Mouse (Mus musculus) right cerebral cortex, postnatal 36 days (tissue): Measurements from ENCODE around the gene Arhgef1.

Experiments
- DNase-seq, 2 experiments: peaks; one replicate each; pipeline ENCODE4 v3.0.0; 2022; ENCODE audit warnings: low spot score in 2 of 2, mixed read lengths in 1 of 2

Gene Arhgef1

DNA sequence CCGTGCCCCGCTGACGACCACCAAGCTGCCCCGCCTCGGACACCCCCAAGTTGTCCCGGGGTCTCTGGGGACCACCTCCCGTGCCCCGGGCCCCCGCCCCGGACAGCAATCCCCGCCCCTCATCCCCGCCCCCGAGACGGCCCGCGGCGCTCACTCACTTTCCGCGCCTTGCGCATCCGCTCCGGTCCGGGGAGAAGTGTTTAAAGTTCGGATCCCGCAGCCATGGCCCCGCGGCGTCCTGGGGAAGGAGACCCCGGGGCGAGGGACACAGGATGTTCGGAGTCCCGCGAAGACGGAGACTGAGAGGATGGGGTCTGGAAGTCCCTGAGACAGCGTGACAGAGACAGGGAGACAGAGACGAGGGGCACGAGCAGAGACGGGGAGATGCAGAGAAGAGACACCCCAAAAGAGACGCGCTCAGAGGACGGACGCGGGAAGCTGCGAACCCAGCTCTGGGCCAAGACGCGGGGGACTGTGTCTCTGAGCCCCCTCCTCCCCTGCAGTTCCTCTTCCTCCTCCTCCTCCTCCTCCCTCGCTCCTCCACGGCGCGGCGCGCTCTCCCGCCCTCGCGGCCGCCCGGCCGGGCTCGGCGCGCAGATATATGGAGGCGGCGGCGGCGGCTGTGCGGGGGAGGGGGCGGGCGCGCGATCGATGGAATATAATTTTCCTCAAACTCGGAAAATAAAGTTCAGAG lies 41.7 kb downstream of the Arhgef1 start, which contains the start of gene Gm4881:
Gm4881 (minus strand) TSS at position 238 of the 694 bp plus-strand sequence.
- DNase-seq, result no peak

- DNase-seq, result no peak
These were observed 44.8 kb downstream of the Arhgef1 start for GRCm38 (mm10) chr7:24947316-24948048.

GRCm38 (mm10) chr7:24948774-24949173 lies 46.1 kb downstream of the Arhgef1 start:
- no peak for DNase-seq

- no peak for DNase-seq
These were observed 47.4 kb downstream of the Arhgef1 start for GRCm38 (mm10) chr7:24949958-24950623.

DNA sequence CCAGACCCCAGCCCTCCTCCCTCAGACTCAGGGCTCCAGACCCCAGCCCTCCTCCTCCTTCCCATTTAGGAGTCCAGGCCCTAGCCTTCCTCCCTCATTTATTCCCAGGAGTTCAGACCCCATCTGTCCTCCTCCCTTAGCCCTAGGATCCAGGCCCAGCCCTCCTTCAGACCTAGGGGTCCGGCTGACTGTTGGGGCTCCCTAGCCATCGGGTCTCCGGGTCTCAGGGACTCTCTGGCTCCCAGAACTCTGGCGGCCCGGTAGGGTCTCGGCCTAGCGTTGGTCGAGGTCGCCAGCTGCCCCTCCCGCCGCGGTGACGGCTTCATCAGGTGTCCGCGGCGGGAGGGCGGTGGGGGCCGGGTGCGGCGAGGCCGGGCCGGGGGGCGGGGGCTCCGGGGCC lies 51.3 kb downstream of the Arhgef1 start:
- no peak for DNase-seq

- DNase-seq, result no peak
These were observed 51.7 kb downstream of the Arhgef1 start for GRCm38 (mm10) chr7:24954450-24954849.

GRCm38 (mm10) chr7:24955226-24955625 lies 52.5 kb downstream of the Arhgef1 start:
- no peak for DNase-seq

DNA sequence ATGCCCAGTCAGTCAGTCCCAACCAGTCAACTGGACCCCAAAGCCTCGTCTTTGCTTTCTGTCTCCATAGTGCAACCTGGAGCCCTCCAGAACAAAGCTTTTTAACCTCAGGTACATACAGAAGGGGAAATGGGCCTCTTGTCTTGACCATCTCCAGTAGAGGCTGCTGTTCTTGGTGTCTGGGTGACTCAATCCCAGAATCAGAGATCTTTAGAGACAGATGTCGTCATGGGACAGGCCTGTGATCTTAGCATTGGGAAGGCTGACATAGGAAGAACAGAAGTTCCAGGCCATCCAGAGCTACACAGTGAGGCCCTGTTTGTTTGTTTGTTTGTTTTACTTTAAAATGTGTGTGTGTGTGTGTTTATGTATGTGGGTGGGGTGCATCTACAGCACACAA lies 61.6 kb downstream of the Arhgef1 start:
- DNase-seq, result no peak

GRCm38 (mm10) chr7:24964897-24965535 lies 62.3 kb downstream of the Arhgef1 start:
- peak; percentile 67 for DNase-seq

GRCm38 (mm10) chr7:24967966-24968365 lies 65.3 kb downstream of the Arhgef1 start:
- DNase-seq, result no peak

DNA sequence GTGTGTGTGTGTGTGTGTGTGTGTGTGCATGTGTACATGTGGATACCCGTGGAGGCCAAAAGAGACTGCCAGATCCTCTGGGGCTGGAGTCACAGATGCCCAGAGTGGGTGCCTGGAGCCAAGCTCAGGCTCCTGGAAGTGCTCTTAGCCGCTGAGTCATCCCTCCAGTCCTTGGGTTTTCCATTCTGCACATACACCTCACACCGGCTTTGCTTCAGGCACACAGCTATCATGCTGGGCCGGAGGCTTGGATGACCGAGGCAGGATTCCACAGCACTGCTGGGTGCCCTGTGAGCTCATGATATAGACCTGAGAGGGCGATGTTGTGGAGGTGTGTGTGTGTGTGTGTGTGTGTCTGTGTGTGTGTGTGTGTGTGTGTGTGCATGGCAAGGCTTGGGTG lies 65.8 kb downstream of the Arhgef1 start:
- DNase-seq, result no peak

- no peak for DNase-seq
These were observed 67.1 kb downstream of the Arhgef1 start for GRCm38 (mm10) chr7:24969805-24970204.

DNA sequence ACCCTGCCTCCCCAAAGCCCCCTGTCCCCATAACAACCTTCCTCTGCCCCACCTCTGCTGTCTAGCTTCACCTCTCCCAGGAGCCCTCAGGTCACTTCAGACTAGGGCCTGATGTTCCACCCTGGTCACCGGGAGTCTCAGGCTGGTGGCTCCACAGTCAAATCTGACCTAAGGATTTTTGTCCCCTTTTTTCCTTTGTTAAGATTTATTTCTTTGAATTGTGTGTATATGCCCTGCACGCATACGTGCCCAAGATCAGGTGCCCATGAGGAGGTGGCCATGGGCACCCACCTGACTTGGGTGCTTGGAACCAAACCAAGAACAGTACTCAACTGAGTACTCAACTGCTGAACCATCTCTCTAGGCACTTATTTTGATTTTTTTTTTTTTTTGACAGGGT lies 67.6 kb downstream of the Arhgef1 start:
- DNase-seq, result no peak

DNA sequence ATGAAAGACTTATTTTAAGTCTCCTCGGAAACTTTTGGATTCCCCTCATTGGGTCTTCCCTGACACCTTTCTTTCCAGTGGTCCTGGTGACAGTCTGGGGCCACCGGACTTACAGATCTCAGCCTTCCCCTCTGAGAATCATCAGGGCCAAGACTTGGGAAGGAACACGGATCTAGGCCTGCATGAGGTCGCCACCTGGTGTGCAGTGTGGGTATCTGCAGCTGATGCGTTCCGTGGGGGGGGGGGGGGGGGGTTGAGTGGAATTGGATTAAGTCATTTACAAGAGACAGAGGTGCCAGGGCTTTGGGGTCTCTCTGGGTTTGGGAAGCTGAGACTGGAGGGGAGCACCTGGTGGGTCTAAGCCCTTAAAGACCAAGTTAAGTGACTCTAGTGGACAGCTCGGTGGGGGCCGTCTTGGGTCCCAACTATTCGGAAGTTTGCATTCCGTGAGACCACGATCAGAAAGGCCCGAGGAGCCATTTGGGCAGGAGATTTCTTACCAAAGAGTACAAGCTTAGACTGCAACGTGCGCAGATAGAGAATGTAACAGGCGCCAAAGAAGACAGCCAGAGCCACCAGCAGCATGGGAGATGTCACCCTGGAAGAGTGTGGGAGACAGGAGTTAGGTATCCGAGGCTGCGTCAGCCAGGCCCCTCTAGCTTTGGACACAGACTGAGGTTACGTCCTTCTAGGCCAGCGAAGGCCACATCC lies 68.7 kb downstream of the Arhgef1 start:
- DNase-seq, result no peak

DNA sequence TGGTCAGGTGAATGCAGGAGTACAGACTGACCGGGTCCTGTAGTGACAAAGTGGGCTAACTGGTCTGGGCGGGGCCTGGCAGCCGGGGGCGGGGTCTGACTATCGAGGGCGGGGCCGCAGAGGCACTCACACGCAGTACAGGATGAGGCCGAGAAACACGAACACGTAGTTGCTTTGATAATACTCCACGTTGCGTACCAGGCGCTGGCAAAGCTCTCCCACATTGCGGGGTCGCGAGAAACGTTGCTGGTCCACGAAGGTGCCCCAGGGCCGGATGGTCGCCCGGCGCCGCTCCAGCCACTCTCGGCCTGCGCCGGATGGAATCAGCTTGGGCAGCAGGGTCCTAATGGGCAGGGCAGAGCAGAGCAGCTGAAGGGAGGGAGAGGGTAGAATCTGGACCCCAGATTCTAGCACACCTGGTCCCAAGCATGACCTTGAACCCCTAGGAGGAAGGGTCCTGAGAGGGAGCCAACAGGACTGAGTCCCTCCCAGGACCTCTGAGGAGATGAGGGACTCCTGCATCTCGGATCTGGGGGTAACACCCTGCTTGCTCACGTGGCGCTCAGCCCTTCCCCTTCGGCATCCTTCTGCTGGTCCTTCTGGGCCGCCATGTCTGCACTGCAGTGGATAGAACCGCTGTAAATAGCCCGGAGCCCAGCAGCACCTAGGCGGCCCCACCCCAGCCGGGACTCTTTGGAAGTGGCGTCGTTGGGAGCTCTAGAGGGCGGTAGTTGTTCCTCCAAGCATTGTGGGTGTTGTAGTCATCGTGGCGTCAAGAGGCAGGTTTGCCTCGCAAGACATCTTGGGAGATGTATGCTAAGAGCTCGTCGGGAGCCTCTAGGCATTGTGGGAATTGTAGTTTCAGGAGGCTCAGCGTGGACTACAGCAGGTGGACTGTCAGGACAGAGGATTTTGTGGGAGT lies 69.5 kb downstream of the Arhgef1 start, which contains the start of gene Rabac1:
Rabac1 (minus strand) TSS at position 783 of the 922 bp plus-strand sequence.
- peak; percentile 92 to 97 for DNase-seq

DNA sequence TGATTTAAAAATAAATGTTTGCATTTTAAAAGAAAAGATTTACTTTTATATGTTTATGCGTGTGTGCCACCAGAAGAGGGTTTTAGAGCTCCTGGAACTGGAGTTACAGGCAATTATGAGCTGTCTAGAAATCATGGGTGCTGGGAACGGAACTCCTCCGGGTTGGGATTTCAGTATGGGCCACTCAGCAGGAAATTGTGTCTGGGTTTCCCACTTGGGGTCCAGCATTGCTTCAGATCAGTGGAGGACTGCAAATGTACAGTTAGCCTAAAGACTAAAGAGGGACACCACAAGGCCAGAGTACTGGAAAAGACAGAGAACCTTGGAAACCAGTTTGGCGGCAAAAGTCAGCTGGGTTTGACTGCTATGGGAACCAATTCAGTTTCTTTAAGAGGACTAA lies 70.5 kb downstream of the Arhgef1 start:
- DNase-seq, result no peak

DNA sequence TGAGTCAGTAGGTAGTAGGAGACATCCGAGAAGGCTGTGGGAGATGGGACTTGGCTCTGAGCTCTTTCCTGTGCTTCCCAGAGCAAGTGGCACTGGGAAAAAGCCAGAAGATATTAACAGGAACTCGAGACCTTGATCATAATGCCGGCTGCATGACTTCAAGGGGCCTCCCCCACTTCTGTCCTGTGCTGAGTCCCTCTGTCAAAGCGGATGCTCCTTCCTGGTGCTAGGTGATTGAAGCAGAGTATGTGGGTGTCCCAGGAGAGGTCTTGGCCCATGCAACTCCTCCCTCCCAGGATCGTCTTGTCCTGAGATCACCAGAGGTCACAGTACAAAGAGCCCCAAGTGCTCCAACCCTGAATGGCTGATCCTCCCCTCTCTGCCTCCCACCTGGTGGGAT lies 71.2 kb downstream of the Arhgef1 start:
- no peak for DNase-seq

DNA sequence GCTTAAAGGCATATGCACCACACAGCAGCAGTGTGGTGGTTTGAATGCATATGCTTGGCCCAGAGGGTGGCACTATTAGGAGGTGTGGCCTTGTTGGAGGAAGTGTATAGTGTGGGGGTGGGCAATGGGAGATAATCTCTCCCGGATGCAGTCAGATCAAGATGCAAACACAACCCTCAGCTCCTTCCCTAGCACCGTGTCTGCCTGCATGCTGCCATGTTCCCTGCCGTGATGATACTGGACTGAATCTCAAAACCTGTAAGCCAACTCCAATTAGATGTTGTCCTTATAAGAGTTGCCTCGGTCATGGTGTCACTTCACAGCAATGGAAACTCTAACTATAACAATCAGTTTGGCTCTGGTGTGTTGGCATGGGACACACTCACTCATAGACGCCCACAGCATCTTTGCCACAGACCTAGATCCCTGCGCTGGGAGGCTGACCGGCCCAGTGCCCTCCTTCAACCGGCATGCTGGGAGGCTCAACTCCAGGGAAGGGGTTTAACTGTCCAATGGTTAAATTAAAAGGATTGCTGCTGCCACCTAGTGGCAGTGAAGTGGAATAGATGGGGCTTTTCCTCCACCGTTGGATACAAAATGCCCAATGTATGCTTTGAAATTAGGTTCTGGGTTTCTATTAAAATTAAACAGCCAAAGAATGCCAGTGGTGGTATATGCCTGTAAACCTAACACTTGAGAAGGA lies 72.3 kb downstream of the Arhgef1 start:
- no peak for DNase-seq
